Mouse (Mus musculus): ENCODE measurements around the gene Pgap1. TPM values are rescaled to one million over a fixed set of nuclear protein-coding genes. Genes with fewer than 3 reads are reported as not detected.

Pgap1 gene
- polyA plus RNA-seq, 1 experiment from 2014 or later = 7.3 TPM

DNA sequence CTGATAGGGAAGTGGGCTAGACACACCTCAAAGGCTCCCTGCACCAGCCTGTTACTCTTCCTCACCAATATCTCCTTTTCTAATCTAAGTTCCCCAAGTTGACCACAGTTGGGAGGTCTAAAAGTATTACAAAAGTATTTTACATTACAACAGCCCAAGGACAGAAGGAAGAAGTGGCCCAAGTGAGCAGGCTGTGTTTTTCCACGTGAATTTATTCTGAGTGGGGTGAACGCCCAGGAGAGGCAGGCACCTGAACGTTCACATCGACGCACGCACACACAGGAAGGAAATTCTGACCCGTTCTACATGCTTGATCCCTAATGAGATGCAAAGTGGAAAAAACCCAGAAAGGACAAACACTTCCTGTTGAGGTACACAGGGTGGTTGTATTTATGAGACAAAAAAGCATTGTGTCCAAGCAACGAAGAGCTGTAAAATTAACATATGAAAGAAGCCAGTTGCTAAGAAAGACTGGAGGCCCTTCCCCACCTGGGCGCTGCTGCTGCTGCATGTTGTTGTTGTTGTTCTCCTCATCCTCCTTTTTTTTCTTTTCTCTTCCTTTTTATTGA lies 27.9 kb upstream of the Pgap1 start:
- no peaks in the 10 kb centered on the region for H3K9me3 ChIP-seq (replicated peaks; ENCODE audit: control insufficient read depth, low read length)
- no peaks in the 10 kb centered on the region for H3K4me1 ChIP-seq (ENCODE audit: control insufficient read depth, insufficient read depth, low read length)
- no peak overlapping the region for H3K9ac ChIP-seq (replicated peaks; ENCODE audit: low read length)
- no peaks in the 10 kb centered on the region for H3K36me3 ChIP-seq (replicated peaks; ENCODE audit: control insufficient read depth, insufficient read depth, low read depth, low read length)
- WGBS = 24% methylated on average over 9 of the region's 9 CpGs
- H3K4me2 ChIP-seq (ENCODE audit: low read depth, low read length) = no peak overlapping the region
- ATAC-seq (replicated peaks; ENCODE audit: insufficient number of reproducible peaks, low FRiP score, low TSS enrichment, low read depth) = no peak
- H3K27ac ChIP-seq (replicated peaks; ENCODE audit: low read depth, low read length) = no peak overlapping the region
- DNase-seq (ENCODE audit: low spot score) = no peak
- no peaks in the 10 kb centered on the region for H3K27me3 ChIP-seq (ENCODE audit: control insufficient read depth, insufficient read depth, low read length)
- H3K4me3 ChIP-seq (ENCODE audit: low read depth, low read length) = no peak overlapping the region

DNA sequence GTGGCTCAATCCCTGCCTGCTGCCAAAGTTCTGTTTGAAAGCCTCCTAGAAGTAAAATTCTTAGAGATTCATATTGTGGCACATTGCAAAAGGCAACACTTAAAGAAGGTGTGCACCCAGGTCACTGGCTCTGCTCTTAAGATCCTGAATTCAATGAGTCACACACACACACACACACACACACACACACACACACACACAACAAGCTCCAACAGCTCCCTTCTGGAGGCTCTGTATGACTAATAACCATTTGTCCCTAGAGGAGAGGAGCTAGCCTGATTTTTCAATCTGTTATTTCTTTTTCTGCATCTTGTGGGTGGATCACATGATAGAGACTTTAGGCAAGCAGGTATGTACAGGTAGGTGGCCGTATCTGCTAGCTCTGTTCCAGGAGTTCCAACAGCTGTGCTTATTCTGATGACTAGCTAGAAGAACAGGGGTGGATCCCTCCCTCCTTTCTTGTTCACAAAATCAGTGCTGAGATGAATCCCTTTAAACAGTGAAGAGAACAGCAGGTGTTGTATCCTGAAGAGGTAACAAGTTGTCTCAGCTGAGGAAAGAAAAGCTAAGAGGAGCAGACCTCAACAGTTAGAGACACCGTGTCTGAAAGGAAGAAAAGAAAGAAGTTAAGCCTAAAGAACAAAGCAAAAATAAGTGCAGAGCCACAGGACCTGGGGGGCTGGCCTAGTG lies 27.2 kb upstream of the Pgap1 start:
- DNase-seq (ENCODE audit: low spot score) (no peak), ATAC-seq (replicated peaks; ENCODE audit: insufficient number of reproducible peaks, low FRiP score, low TSS enrichment, low read depth) (no peak)
- Histone ChIP-seq H3K36me3 (replicated peaks; ENCODE audit: control insufficient read depth, insufficient read depth, low read depth, low read length) (no peaks in the 10 kb centered on the region), H3K27ac (replicated peaks; ENCODE audit: low read depth, low read length) (no peak overlapping the region), H3K4me2 (ENCODE audit: low read depth, low read length) (no peak overlapping the region), H3K4me3 (ENCODE audit: low read depth, low read length) (no peak overlapping the region), H3K9me3 (replicated peaks; ENCODE audit: control insufficient read depth, low read length) (no peaks in the 10 kb centered on the region), H3K4me1 (ENCODE audit: control insufficient read depth, insufficient read depth, low read length) (no peaks in the 10 kb centered on the region), H3K27me3 (ENCODE audit: control insufficient read depth, insufficient read depth, low read length) (no peaks in the 10 kb centered on the region), H3K9ac (replicated peaks; ENCODE audit: low read length) (no peak overlapping the region)
- 55% methylated on average over 2 of the region's 2 CpGs for WGBS

DNA sequence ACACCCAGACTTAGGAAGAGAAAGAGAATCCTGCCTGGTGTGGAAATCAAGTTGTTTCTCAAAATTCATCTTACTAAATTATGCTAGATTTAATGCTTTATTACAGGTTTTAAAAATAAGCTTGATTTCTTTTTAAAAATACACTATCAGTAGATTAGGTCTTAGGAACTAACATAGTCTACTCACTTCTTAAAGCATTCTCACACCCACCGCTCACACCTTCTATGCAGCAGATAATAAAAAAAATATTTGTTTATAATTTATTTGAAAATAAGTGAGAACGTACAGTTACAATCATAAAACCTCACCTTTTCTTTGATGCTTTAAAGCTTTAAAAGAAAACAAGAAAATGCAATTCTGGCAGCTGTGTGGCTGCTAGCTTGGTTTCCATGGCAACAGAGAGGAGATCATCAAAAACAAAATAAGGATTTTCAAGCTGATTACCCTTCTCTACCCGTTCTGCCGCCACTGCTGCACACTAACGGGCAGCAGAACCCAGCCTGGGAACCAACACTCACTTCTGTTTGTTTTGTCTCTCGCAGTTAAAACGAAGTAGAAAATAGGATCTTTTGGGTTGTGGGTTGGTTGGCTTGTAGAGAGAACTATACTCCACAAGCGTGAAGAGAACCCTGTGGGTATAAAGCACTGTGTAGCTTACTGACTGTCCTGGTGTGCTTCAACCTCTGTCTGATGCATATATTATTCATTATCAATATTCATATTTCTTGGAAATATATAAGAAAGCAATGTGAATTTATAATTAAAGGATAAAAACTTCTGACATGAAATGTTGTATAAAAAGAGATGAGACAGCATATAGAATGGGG lies 21.1 kb upstream of the Pgap1 start:
- no peak for ATAC-seq (replicated peaks; ENCODE audit: insufficient number of reproducible peaks, low FRiP score, low TSS enrichment, low read depth)

DNA sequence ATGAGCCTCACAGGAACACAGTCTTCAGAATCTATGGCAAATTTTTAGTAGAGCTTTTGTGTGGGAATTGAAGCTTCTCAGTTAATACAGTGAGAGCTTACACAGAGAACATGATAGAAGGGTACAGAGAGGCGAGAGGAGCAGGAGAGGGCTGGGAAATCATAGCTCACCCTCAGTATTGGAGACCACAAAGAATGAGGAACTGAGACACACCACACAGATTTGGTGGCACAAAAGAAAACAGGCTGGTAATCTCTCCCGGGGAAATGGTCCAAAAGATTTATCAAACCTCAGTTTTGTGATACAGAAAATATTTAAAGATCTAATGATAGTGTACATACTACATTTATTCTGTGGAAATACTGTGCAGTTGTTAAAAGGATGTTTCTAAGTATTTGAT lies 11.6 kb upstream of the Pgap1 start:
- Histone ChIP-seq H3K9me3 (replicated peaks; ENCODE audit: control insufficient read depth, low read length) (no peaks in the 10 kb centered on the region), H3K4me1 (ENCODE audit: control insufficient read depth, insufficient read depth, low read length) (no peaks in the 10 kb centered on the region)
- no peak for ATAC-seq (replicated peaks; ENCODE audit: insufficient number of reproducible peaks, low FRiP score, low TSS enrichment, low read depth)

More for the DNA sequence above, 21.1 kb upstream of the Pgap1 start:
- H3K27me3 ChIP-seq (ENCODE audit: control insufficient read depth, insufficient read depth, low read length) = no peaks in the 10 kb centered on the region
- no peak overlapping the region for H3K4me3 ChIP-seq (ENCODE audit: low read depth, low read length)
- H3K9ac ChIP-seq (replicated peaks; ENCODE audit: low read length) = no peak overlapping the region
- H3K9me3 ChIP-seq (replicated peaks; ENCODE audit: control insufficient read depth, low read length) = no peaks in the 10 kb centered on the region
- 55% methylated on average over 8 of the region's 8 CpGs for WGBS
- H3K4me1 ChIP-seq (ENCODE audit: control insufficient read depth, insufficient read depth, low read length) = no peaks in the 10 kb centered on the region
- H3K27ac ChIP-seq (replicated peaks; ENCODE audit: low read depth, low read length) = no peak overlapping the region
- no peak overlapping the region for H3K4me2 ChIP-seq (ENCODE audit: low read depth, low read length)
- DNase-seq (ENCODE audit: low spot score) = peak; percentile 55
- H3K36me3 ChIP-seq (replicated peaks; ENCODE audit: control insufficient read depth, insufficient read depth, low read depth, low read length) = no peaks in the 10 kb centered on the region

DNA sequence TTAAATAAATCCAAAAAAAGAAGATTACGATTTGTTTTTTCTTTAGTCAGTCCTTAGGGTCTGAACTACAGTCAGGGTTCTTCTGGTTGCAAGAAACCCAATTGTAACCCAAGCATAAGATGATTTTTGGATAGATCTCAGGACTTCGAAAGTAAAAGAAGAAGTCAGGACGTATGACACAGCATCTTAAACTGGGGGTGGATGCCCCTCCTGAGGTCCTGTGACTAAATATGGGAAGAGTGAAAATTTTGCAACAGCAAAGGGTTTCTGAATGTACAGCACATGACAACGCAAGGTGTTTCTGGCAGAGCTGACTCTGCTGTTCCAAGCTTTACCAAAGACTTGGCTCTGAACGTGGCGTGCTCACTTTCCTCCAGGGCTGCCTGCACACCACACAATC lies 6.4 kb upstream of the Pgap1 start:
- 84% methylated on average over 6 of the region's 6 CpGs for WGBS
- Histone ChIP-seq H3K9ac (replicated peaks; ENCODE audit: low read length) (no peak overlapping the region), H3K4me2 (ENCODE audit: low read depth, low read length) (no peak overlapping the region), H3K27me3 (ENCODE audit: control insufficient read depth, insufficient read depth, low read length) (no peaks in the 10 kb centered on the region), H3K9me3 (replicated peaks; ENCODE audit: control insufficient read depth, low read length) (no peaks in the 10 kb centered on the region), H3K4me1 (ENCODE audit: control insufficient read depth, insufficient read depth, low read length) (no peaks in the 10 kb centered on the region), H3K4me3 (ENCODE audit: low read depth, low read length) (no peak overlapping the region), H3K36me3 (replicated peaks; ENCODE audit: control insufficient read depth, insufficient read depth, low read depth, low read length) (no peaks in the 10 kb centered on the region), H3K27ac (replicated peaks; ENCODE audit: low read depth, low read length) (no peak overlapping the region)
- ATAC-seq (replicated peaks; ENCODE audit: insufficient number of reproducible peaks, low FRiP score, low TSS enrichment, low read depth) (no peak), DNase-seq (ENCODE audit: low spot score) (no peak)

More for the DNA sequence above, 11.6 kb upstream of the Pgap1 start:
- 83% methylated on average over 2 of the region's 2 CpGs for WGBS
- H3K27ac ChIP-seq (replicated peaks; ENCODE audit: low read depth, low read length) = no peak overlapping the region
- H3K4me3 ChIP-seq (ENCODE audit: low read depth, low read length) = no peak overlapping the region
- no peaks in the 10 kb centered on the region for H3K36me3 ChIP-seq (replicated peaks; ENCODE audit: control insufficient read depth, insufficient read depth, low read depth, low read length)
- no peak overlapping the region for H3K4me2 ChIP-seq (ENCODE audit: low read depth, low read length)
- H3K9ac ChIP-seq (replicated peaks; ENCODE audit: low read length) = no peak overlapping the region
- no peak for DNase-seq (ENCODE audit: low spot score)
- H3K27me3 ChIP-seq (ENCODE audit: control insufficient read depth, insufficient read depth, low read length) = no peaks in the 10 kb centered on the region

DNA sequence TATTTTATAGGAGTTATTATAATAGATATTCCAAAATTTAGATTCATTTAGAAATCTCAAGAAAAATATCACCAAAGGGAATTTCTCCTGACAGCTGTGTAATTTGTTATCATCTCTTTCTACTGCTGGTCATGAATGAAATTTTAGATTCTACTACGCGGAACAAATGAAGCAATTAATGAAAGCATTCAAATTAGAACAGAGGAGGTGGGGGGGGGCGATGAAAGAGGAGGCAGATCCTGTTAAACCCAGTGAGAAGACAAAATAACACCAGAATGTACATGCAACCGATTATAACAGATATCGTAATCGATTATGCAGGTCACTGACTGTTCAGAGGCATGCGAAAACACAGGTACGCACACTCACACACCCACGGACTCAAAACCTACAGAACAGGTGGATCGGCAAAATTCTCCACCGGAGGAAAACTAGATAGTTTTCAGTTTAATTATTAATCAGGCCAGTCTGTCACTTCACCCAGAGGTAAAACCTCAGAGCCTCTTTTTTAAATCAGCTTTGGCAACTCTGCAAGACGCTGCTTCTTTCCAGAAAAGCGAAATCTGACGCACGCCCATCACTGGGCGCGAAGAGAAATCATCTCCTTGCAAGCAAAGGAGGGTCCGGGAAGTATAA lies 780 bp downstream of the Pgap1 start:
- Histone ChIP-seq H3K27me3 (ENCODE audit: control insufficient read depth, insufficient read depth, low read length) (no peaks in the 10 kb centered on the region), H3K9me3 (replicated peaks; ENCODE audit: control insufficient read depth, low read length) (no peaks in the 10 kb centered on the region), H3K36me3 (replicated peaks; ENCODE audit: control insufficient read depth, insufficient read depth, low read depth, low read length) (no peaks in the 10 kb centered on the region), H3K9ac (replicated peaks; ENCODE audit: low read length) (peak overlapping the region; percentile 55), H3K27ac (replicated peaks; ENCODE audit: low read depth, low read length) (no peak overlapping the region), H3K4me3 (ENCODE audit: low read depth, low read length) (peak overlapping the region; percentile 55), H3K4me1 (ENCODE audit: control insufficient read depth, insufficient read depth, low read length) (no peaks in the 10 kb centered on the region), H3K4me2 (ENCODE audit: low read depth, low read length) (peak overlapping the region; percentile 92)
- WGBS = 4% methylated on average over 18 of the region's 18 CpGs
- no peak for DNase-seq (ENCODE audit: low spot score)
- ATAC-seq (replicated peaks; ENCODE audit: insufficient number of reproducible peaks, low FRiP score, low TSS enrichment, low read depth) = no peak

DNA sequence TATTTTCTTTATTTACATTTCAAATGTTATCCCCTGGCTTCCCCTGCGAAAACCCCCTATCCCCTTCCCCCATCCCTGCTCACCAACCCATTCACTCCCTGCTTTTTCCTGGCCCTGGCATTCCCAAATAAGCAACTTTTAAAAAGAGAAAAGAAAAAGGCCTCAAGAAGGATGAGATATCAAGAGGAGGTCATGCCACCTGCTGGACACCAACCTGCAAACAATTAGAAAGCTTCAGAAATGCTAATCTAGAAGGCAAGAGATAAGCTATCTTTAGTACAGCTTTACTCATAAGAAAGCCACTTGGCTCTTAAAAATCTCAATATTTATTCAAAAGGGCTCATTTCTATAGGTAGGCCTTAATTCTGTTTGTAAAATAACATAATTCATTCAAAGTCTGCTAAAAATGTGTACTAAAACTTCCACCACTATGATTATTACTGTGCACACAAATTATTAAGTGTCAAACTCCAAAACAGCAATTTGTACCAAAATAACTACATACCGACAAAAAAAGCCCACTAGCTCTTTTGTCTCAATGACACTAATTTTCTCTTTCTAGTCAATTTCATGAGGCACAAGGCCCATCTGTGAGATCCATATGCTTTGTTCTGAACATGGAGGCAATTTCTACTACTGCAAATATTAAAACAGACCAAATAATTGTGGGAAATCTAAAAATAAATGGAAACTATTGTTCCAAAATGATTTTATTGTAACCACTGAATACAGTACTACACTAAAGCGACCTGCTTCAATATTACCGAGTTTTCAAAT lies 1.9 kb downstream of the Pgap1 start:
- 36% methylated on average over 4 of the region's 4 CpGs for WGBS
- Histone ChIP-seq H3K9me3 (replicated peaks; ENCODE audit: control insufficient read depth, low read length) (no peaks in the 10 kb centered on the region), H3K4me1 (ENCODE audit: control insufficient read depth, insufficient read depth, low read length) (no peaks in the 10 kb centered on the region), H3K4me2 (ENCODE audit: low read depth, low read length) (no peak overlapping the region), H3K4me3 (ENCODE audit: low read depth, low read length) (no peak overlapping the region), H3K27ac (replicated peaks; ENCODE audit: low read depth, low read length) (no peak overlapping the region), H3K27me3 (ENCODE audit: control insufficient read depth, insufficient read depth, low read length) (no peaks in the 10 kb centered on the region), H3K36me3 (replicated peaks; ENCODE audit: control insufficient read depth, insufficient read depth, low read depth, low read length) (no peaks in the 10 kb centered on the region), H3K9ac (replicated peaks; ENCODE audit: low read length) (no peak overlapping the region)
- no peak for DNase-seq (ENCODE audit: low spot score)
- ATAC-seq (replicated peaks; ENCODE audit: insufficient number of reproducible peaks, low FRiP score, low TSS enrichment, low read depth) = no peak

All from embryonic facial prominence, embryonic 11.5 days (tissue).